7 mouse cellular contexts compared by ENCODE assay signal in the genomic region with DNA sequence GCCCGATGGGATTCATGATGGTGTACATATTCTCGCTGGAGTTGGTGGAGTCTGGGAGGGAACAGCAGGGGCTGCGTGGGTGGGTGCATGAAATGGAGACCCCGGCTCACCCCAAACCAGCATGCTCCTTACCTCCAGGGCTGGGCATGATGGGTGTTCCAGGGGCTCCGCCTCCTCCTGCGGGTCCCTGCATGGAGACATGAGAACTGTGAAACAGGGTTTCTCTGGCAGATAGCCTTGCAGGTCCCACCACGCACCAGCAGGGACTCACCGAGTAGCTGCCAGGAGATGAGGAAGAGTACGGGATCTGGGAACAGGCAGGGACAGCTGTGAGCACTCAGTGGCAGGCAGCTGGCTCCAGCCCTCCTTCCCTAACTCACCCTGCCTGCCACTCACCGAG. TPM values are rescaled to one million over a fixed set of nuclear protein-coding genes. Genes with fewer than 3 reads are reported as not detected.
A peak's percentile ranks its signal among the peaks of the same experiment; 100 is the strongest.
DNase-seq lines count a peak whose midpoint lies in the region; ATAC-seq lines count a peak whose summit lies in the region.

No protein-coding gene starts in this region.

- H3K4me3 ChIP-seq in lung, embryonic 15.5 days = peak overlapping the region; percentile 49
- H3K4me3 ChIP-seq in forebrain, embryonic 10.5 days = peak overlapping the region; percentile 62
- peak overlapping the region; percentile 34; the same call in 1 of the 2 replicates for H3K4me3 ChIP-seq in intestine, embryonic 14.5 days (ENCODE audit: low read depth, low read length)
- H3K4me3 ChIP-seq in neural tube, embryonic 14.5 days (ENCODE audit: low read depth, low read length) = peak overlapping the region; percentile 31

- H3K4me2 ChIP-seq in lung, embryonic 15.5 days = peak overlapping the region; percentile 82
- H3K4me2 ChIP-seq in intestine, embryonic 14.5 days (ENCODE audit: low read length) = peak overlapping the region; percentile 67
- peak overlapping the region; percentile 68 for H3K4me2 ChIP-seq in neural tube, embryonic 14.5 days (ENCODE audit: low read depth, low read length)

- peak overlapping the region; percentile 69; the same call in 1 of the 2 replicates for H3K9ac ChIP-seq in lung, embryonic 15.5 days
- H3K9ac ChIP-seq in intestine, embryonic 14.5 days (ENCODE audit: low read length) = 0 out of 2 replicates have a peak overlapping the region, but pooled peaks have one; percentile 5
- H3K9ac ChIP-seq in neural tube, embryonic 14.5 days (replicated peaks; ENCODE audit: low read depth, low read length) = no peak overlapping the region; the same call in 1 of the 2 replicates

- H3K36me3 ChIP-seq in lung, embryonic 15.5 days = peaks cover 33% of the 10 kb centered on the region
- H3K36me3 ChIP-seq in forebrain, embryonic 10.5 days (replicated peaks) = peaks cover 55% of the 10 kb centered on the region
- H3K36me3 ChIP-seq in intestine, embryonic 14.5 days (ENCODE audit: control insufficient read depth, insufficient read depth, low read length) = peaks cover 21% of the 10 kb centered on the region
- H3K36me3 ChIP-seq in neural tube, embryonic 14.5 days (ENCODE audit: control insufficient read depth, insufficient read depth, low read length) = no peaks in the 10 kb centered on the region; the same call in 1 of the 2 replicates

- H3K9me3 ChIP-seq in lung, embryonic 15.5 days = no peaks in the 10 kb centered on the region
- peaks cover 8% of the 10 kb centered on the region; the same call in 1 of the 2 replicates for H3K9me3 ChIP-seq in forebrain, embryonic 10.5 days
- H3K9me3 ChIP-seq in intestine, embryonic 14.5 days (ENCODE audit: control insufficient read depth, low read length) = no peaks in the 10 kb centered on the region
- no peaks in the 10 kb centered on the region for H3K9me3 ChIP-seq in neural tube, embryonic 14.5 days (ENCODE audit: control insufficient read depth, low read length)

- WGBS in lung, embryonic 15.5 days = 19% methylated on average over 10 of the region's 10 CpGs
- WGBS in forebrain, embryonic 10.5 days = 13% methylated on average over 10 of the region's 10 CpGs
- 15% methylated on average over 10 of the region's 10 CpGs for WGBS in intestine, embryonic 14.5 days
- WGBS in neural tube, embryonic 14.5 days = 16% methylated on average over 10 of the region's 10 CpGs

- peaks cover 71% of the 10 kb centered on the region for H3K4me1 ChIP-seq in lung, embryonic 15.5 days
- H3K4me1 ChIP-seq in forebrain, embryonic 10.5 days = peaks cover 87% of the 10 kb centered on the region
- H3K4me1 ChIP-seq in intestine, embryonic 14.5 days (replicated peaks; ENCODE audit: control insufficient read depth, insufficient read depth, low read length) = peaks cover 49% of the 10 kb centered on the region
- peaks cover 52% of the 10 kb centered on the region for H3K4me1 ChIP-seq in neural tube, embryonic 14.5 days (ENCODE audit: control insufficient read depth, insufficient read depth, low read length)

- DNase-seq in lung, postnatal 14 days = no peak
- peak; percentile 49 for DNase-seq in forebrain, embryonic 10.5 days (ENCODE audit: extremely low spot score, low spot score)
- DNase-seq in intestine, embryonic 14.5 days (ENCODE audit: low spot score) = peak; percentile 77
- no peak for DNase-seq in thymus, postnatal 10 days (ENCODE audit: low spot score in 2 of 2)
- DNase-seq in left cerebral cortex, adult 18-20 months (ENCODE audit: low spot score in 2 of 2) = no peak

- H3K27ac ChIP-seq in lung, embryonic 15.5 days = peak overlapping the region; percentile 38
- H3K27ac ChIP-seq in forebrain, embryonic 10.5 days = peak overlapping the region; percentile 88
- peak overlapping the region; percentile 22; the same call in 1 of the 2 replicates for H3K27ac ChIP-seq in intestine, embryonic 14.5 days (ENCODE audit: low read depth)
- no peak overlapping the region for H3K27ac ChIP-seq in neural tube, embryonic 14.5 days (ENCODE audit: low read depth, low read length)

- no peak for ATAC-seq in lung, embryonic 15.5 days (ENCODE audit: borderline replicate concordance, extremely low read depth, low FRiP score, low TSS enrichment)
- ATAC-seq in intestine, embryonic 14.5 days (replicated peaks; ENCODE audit: low FRiP score, low TSS enrichment, low read depth) = no peak
- ATAC-seq in neural tube, embryonic 14.5 days (ENCODE audit: low read depth) = no peak

- H3K27me3 ChIP-seq in lung, embryonic 15.5 days = no peaks in the 10 kb centered on the region
- peaks cover 47% of the 10 kb centered on the region for H3K27me3 ChIP-seq in forebrain, embryonic 10.5 days (ENCODE audit: poor library complexity, severe bottlenecking)
- H3K27me3 ChIP-seq in intestine, embryonic 14.5 days (replicated peaks; ENCODE audit: control insufficient read depth, insufficient read depth, low read length) = no peaks in the 10 kb centered on the region
- no peaks in the 10 kb centered on the region for H3K27me3 ChIP-seq in neural tube, embryonic 14.5 days (ENCODE audit: control insufficient read depth, insufficient read depth, low read length)

RNA-seq across cellular contexts. Expression of a gene that starts 4.5 kb away (rescaled TPM):
- 134 TPM in 2 replicates for polyA plus RNA-seq in lung, embryonic 15.5 days (2015; fragmentation: Nextera tagmentation; extraction: Ambion mirVana)
- 166 and 170 TPM in 2 replicates for polyA plus RNA-seq in forebrain, embryonic 10.5 days (2016; fragmentation: Nextera tagmentation; extraction: Ambion mirVana)
- 86.8 and 106 TPM in 2 replicates for polyA plus RNA-seq in intestine, embryonic 14.5 days (2014; fragmentation: Nextera tagmentation; extraction: Ambion mirVana)
- 65.5 and 73.3 TPM in 2 replicates for polyA plus RNA-seq in neural tube, embryonic 14.5 days (2014; fragmentation: Nextera tagmentation; extraction: Ambion mirVana)
- total RNA-seq in left cerebral cortex, adult 18-20 months (2021) = 10 to 100 TPM; 50.4 to 60.8 TPM

RNA-seq across cellular contexts. Expression of a gene that starts 9.9 kb away (rescaled TPM):
- 111 and 122 TPM in 2 replicates for polyA plus RNA-seq in lung, embryonic 15.5 days (2015; fragmentation: Nextera tagmentation; extraction: Ambion mirVana)
- polyA plus RNA-seq in forebrain, embryonic 10.5 days (2016; fragmentation: Nextera tagmentation; extraction: Ambion mirVana) = 74.4 and 84.1 TPM in 2 replicates
- 124 and 125 TPM in 2 replicates for polyA plus RNA-seq in intestine, embryonic 14.5 days (2014; fragmentation: Nextera tagmentation; extraction: Ambion mirVana)
- polyA plus RNA-seq in neural tube, embryonic 14.5 days (2014; fragmentation: Nextera tagmentation; extraction: Ambion mirVana) = 163 and 240 TPM in 2 replicates
- total RNA-seq in left cerebral cortex, adult 18-20 months (2021) = 100 to 1,000 TPM; 250 to 264 TPM

RNA-seq across cellular contexts. Expression of a gene that starts 17.2 kb away (rescaled TPM):
- polyA plus RNA-seq in lung, embryonic 15.5 days (2015; fragmentation: Nextera tagmentation; extraction: Ambion mirVana) = 1.9 and 2.5 TPM in 2 replicates
- 0.49 and 0.87 TPM in 2 replicates for polyA plus RNA-seq in forebrain, embryonic 10.5 days (2016; fragmentation: Nextera tagmentation; extraction: Ambion mirVana)
- 1.2 and 2.0 TPM in 2 replicates for polyA plus RNA-seq in intestine, embryonic 14.5 days (2014; fragmentation: Nextera tagmentation; extraction: Ambion mirVana)
- polyA plus RNA-seq in neural tube, embryonic 14.5 days (2014; fragmentation: Nextera tagmentation; extraction: Ambion mirVana) = 0.20 and 1.8 TPM in 2 replicates
- total RNA-seq in left cerebral cortex, adult 18-20 months (2021) = 1 to 10 TPM in 1 of 2 experiments, under 1 TPM in 1; 0.70 to 1.0 TPM

RNA-seq across cellular contexts. Expression of a gene that starts 33.5 kb away (rescaled TPM):
- polyA plus RNA-seq in lung, embryonic 15.5 days (2015; fragmentation: Nextera tagmentation; extraction: Ambion mirVana) = 0.31 and 0.45 TPM in 2 replicates
- not detected in 2 replicates for polyA plus RNA-seq in forebrain, embryonic 10.5 days (2016; fragmentation: Nextera tagmentation; extraction: Ambion mirVana)
- polyA plus RNA-seq in intestine, embryonic 14.5 days (2014; fragmentation: Nextera tagmentation; extraction: Ambion mirVana) = 0.55 and 1.1 TPM in 2 replicates
- polyA plus RNA-seq in neural tube, embryonic 14.5 days (2014; fragmentation: Nextera tagmentation; extraction: Ambion mirVana) = 0.54 TPM in 1 of 2 replicates, not detected in the other
- total RNA-seq in left cerebral cortex, adult 18-20 months (2021) = not detected

RNA-seq across cellular contexts. Expression of a gene that starts 59.5 kb away (rescaled TPM):
- 17.2 and 17.5 TPM in 2 replicates for polyA plus RNA-seq in lung, embryonic 15.5 days (2015; fragmentation: Nextera tagmentation; extraction: Ambion mirVana)
- polyA plus RNA-seq in forebrain, embryonic 10.5 days (2016; fragmentation: Nextera tagmentation; extraction: Ambion mirVana) = 20.8 and 22.7 TPM in 2 replicates
- polyA plus RNA-seq in intestine, embryonic 14.5 days (2014; fragmentation: Nextera tagmentation; extraction: Ambion mirVana) = 16.6 and 18.5 TPM in 2 replicates
- polyA plus RNA-seq in neural tube, embryonic 14.5 days (2014; fragmentation: Nextera tagmentation; extraction: Ambion mirVana) = 16.7 and 17.8 TPM in 2 replicates
- 10 to 100 TPM; 19.0 to 21.6 TPM for total RNA-seq in left cerebral cortex, adult 18-20 months (2021)

Comparison
In these comparisons a context has a peak if more than half of its experiments do, and no peak if none do; other contexts are left out.
1. DNase-seq: peak in forebrain, embryonic 10.5 days (single experiment) and intestine, embryonic 14.5 days (single experiment); none in lung, postnatal 14 days (single experiment), thymus, postnatal 10 days (0 of 2) and left cerebral cortex, adult 18-20 months (0 of 2).
2. Peak in every context shown above with its lines, with median percentiles within 50 percentile points of each other: H3K4me2 ChIP-seq and H3K4me3 ChIP-seq.